Mouse (Mus musculus) testis, adult 2 months (tissue): Measurements from ENCODE around the gene Prl8a8. TPM values are rescaled to one million over a fixed set of nuclear protein-coding genes. Genes with fewer than 3 reads are reported as not detected.

Experiments
- H3K27ac ChIP-seq: fragments of 200-500 bp; 2 replicates; pipeline ENCODE4 v1.5.1; 2012; ENCODE audit warnings: low read depth, low read length; ENCODE audit not compliant: control insufficient read depth, insufficient read depth
- H3K27me3 ChIP-seq: fragments of 200-500 bp; 2 replicates; pipeline ENCODE4 v1.6.1; 2012; ENCODE audit warnings: mild to moderate bottlenecking, low read length, moderate library complexity; ENCODE audit not compliant: control insufficient read depth, insufficient read depth
- H3K36me3 ChIP-seq: fragments of 200-500 bp; 2 replicates; pipeline ENCODE4 v1.6.1; 2012; ENCODE audit warnings: mild to moderate bottlenecking, low read length; ENCODE audit not compliant: control insufficient read depth, insufficient read depth
- H3K4me1 ChIP-seq: fragments of 200-500 bp; 2 replicates; pipeline ENCODE4 v1.6.1; 2012; ENCODE audit warnings: low read length; ENCODE audit not compliant: control insufficient read depth, insufficient read depth
- H3K4me3 ChIP-seq: fragments of 200-500 bp; 2 replicates; pipeline ENCODE4 v1.5.1; 2012; ENCODE audit warnings: low read depth, mild to moderate bottlenecking, low read length, moderate library complexity, mixed read lengths; ENCODE audit not compliant: control insufficient read depth
- CTCF ChIP-seq: fragments of 200-500 bp; IDR thresholded peaks from 2 replicates; pipeline ENCODE4 v1.5.1; 2012; ENCODE audit warnings: low read depth, mild to moderate bottlenecking, inconsistent platforms, low read length, moderate library complexity; ENCODE audit not compliant: control insufficient read depth, insufficient read depth, insufficient replicate concordance
- POLR2A ChIP-seq: fragments of 200-500 bp; IDR thresholded peaks from 2 replicates; pipeline ENCODE4 v1.6.1; 2012; ENCODE audit warnings: low read depth, mild to moderate bottlenecking, inconsistent platforms, low read length, moderate library complexity; ENCODE audit not compliant: control insufficient read depth
- polyA plus RNA-seq: library from polyadenylated mRNA; depleted of rRNA; stranded (reverse); fragments of >200 nt; gene quantifications from 2 replicates; pipeline ENCODE4 v1.2.3, GENCODE M21; 2012; rRNA removed

Gene Prl8a8
- not detected in 2 replicates for polyA plus RNA-seq

DNA sequence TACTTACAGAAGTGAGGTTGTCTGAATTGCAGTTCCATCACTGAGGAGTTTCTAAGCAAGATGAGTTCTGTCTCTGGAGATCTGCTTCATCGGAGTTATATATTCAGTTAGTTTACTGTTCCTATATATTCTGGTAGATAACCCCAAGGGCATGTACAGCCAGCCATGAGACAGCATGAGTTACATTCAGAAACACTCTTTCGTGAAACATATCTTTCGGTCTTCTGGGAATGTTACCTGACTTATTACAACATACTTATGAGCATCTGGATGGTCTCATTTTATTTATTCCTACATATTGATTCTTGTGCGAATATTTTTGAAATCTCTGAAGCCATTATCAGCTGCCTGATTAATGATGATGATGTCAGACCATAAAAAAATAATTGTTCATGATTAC lies at the start of gene Prl8a8:
Gene Prl8a8 (minus strand): TSS at position 101 of the 400 bp plus-strand sequence.
- H3K27ac ChIP-seq = no peak within 1 kb of the TSS
- H3K36me3 ChIP-seq = no peaks in the 10 kb centered on the region
- H3K27me3 ChIP-seq = no peaks in the 10 kb centered on the region
- TF ChIP-seq POLR2A (no peak), CTCF (no peak)
- H3K4me1 ChIP-seq = no peaks in the 10 kb centered on the region
- H3K4me3 ChIP-seq = no peak within 1 kb of the TSS

DNA sequence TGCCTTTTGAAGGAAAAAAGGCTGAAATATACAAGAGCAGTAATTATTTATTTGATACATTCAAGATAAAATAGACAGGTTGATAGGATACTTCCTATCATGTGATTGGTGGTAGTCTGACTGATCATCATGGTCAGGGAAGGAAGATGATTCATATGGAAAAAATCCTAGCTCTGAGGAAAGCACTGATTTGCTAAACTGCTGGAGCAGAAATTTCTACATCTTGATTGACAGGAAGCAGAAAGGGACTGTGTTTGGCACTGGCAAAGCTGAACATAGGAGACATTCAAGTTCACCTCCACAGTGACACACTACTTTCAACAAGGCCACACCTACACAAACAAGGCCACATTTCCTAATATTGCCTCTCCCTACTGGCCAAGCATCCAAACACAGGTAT lies 40.3 kb upstream of the Prl8a8 start:
- no peak overlapping the region for H3K4me3 ChIP-seq
- TF ChIP-seq CTCF (no peak), POLR2A (no peak)

DNA sequence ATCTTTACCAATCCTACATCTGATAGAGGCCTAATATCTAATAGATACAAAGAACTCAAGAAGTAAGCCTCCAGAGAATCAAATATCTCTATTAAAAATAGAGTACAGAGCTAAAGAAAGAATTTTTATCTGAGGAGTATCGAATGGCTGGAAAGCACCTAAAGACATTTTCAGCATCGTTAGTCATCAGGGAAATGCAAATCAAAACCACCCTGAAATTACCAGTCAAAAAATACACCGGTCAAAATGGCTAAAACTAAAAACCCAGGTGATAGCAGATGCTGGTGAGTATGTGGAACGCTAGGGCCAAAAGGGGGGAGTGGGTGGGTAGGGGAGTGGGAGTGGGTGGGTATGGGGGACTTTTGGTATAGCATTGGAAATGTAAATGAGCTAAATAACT lies 10.1 kb upstream of the Prl8a8 start:
- no peaks in the 10 kb centered on the region for H3K27me3 ChIP-seq
- H3K36me3 ChIP-seq = no peaks in the 10 kb centered on the region

More for the DNA sequence above, 40.3 kb upstream of the Prl8a8 start:
- Histone ChIP-seq H3K4me1 (no peaks in the 10 kb centered on the region), H3K36me3 (no peaks in the 10 kb centered on the region), H3K27me3 (no peaks in the 10 kb centered on the region), H3K27ac (no peak overlapping the region)

DNA sequence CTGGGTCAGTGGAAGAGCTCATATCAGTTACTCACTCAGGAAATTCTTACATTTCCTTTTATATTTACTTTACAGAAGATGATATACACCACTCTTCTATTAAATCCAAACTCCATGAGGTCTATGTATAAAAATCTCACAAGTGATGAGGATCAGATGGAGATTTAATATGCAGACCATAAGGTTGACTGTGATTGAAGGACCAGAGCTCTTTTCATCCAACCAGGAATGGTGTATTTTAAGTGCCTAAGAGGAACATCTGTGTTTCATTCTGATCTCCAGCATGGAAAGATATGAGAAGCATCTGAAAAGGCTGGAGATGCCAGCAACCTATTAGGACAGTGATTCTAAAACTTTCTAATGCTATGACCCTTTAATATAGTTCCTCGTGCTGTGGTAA lies 5.4 kb downstream of the Prl8a8 start:
- no peaks in the 10 kb centered on the region for H3K4me1 ChIP-seq
- TF ChIP-seq CTCF (no peak), POLR2A (no peak)
- H3K36me3 ChIP-seq = no peaks in the 10 kb centered on the region

More for the DNA sequence above, 10.1 kb upstream of the Prl8a8 start:
- no peak for TF ChIP-seq CTCF
- no peak for TF ChIP-seq POLR2A
- H3K27ac ChIP-seq = no peak overlapping the region
- no peaks in the 10 kb centered on the region for H3K4me1 ChIP-seq
- H3K4me3 ChIP-seq = no peak overlapping the region

More for the DNA sequence above, 5.4 kb downstream of the Prl8a8 start:
- no peaks in the 10 kb centered on the region for H3K27me3 ChIP-seq
- H3K4me3 ChIP-seq = no peak overlapping the region
- H3K27ac ChIP-seq = no peak overlapping the region

Other genes starting within 250 kb of the Prl8a8 start
- not detected in 2 replicates for gene Prl6a1, start 200.6 kb downstream of the Prl8a8 start, polyA plus RNA-seq
- gene Prl8a2, start 167.5 kb downstream of the Prl8a8 start, polyA plus RNA-seq = not detected in 2 replicates
- not detected in 2 replicates for gene Prl2b1, start 122.4 kb downstream of the Prl8a8 start, polyA plus RNA-seq
- not detected in 2 replicates for gene Prl8a6, start 74.5 kb downstream of the Prl8a8 start, polyA plus RNA-seq
- not detected in 2 replicates for gene Prl8a9, start 51.4 kb upstream of the Prl8a8 start, polyA plus RNA-seq
- not detected in 2 replicates for gene Prl8a1, start 69.0 kb upstream of the Prl8a8 start, polyA plus RNA-seq
- gene Prl7b1, start 97.4 kb upstream of the Prl8a8 start, polyA plus RNA-seq = not detected in 2 replicates
- not detected in 2 replicates for gene Prl7a1, start 129.3 kb upstream of the Prl8a8 start, polyA plus RNA-seq
- not detected in 2 replicates for gene Prl7a2, start 154.8 kb upstream of the Prl8a8 start, polyA plus RNA-seq
- gene Prl7d1, start 203.5 kb upstream of the Prl8a8 start, polyA plus RNA-seq = not detected in 2 replicates